Mouse (Mus musculus) hindbrain, embryonic 15.5 days (tissue): ENCODE results near the gene Dnaic1. TPM values are rescaled to one million over a fixed set of nuclear protein-coding genes. Genes with fewer than 3 reads are reported as not detected.
"Not testable (repeated sequence)": the region's sequence is repeated elsewhere in the genome, so short reads cannot be mapped to it uniquely, and the experiment has no call there.

Experiments used
- ATAC-seq: fragments of 200-750 bp; cut with Nextera tagmentation; 2 replicates; pipeline ENCODE4 v1.8.0; 2017; ENCODE audit warnings: low read depth, moderate number of reproducible peaks, moderate TSS enrichment; ENCODE audit not compliant: low FRiP score
- H3K27ac ChIP-seq: fragments of 300-500 bp; sonication (generic); replicated peaks from 2 replicates; pipeline ENCODE4 v1.5.1; 2015; ENCODE audit warnings: mild to moderate bottlenecking, inconsistent platforms
- H3K27me3 ChIP-seq: fragments of 300-500 bp; sonication (generic); 2 replicates; pipeline ENCODE4 v1.6.1; 2015; ENCODE audit warnings: control low read depth, inconsistent platforms
- H3K36me3 ChIP-seq: fragments of 300-500 bp; sonication (generic); 2 replicates; pipeline ENCODE4 v1.6.1; 2015; ENCODE audit warnings: control low read depth, inconsistent platforms
- H3K4me1 ChIP-seq: fragments of 300-500 bp; sonication (generic); replicated peaks from 2 replicates; pipeline ENCODE4 v1.6.1; 2015; ENCODE audit warnings: control low read depth, inconsistent platforms
- H3K4me2 ChIP-seq: fragments of 300-500 bp; sonication (generic); 2 replicates; pipeline ENCODE4 v1.6.1; 2015; ENCODE audit warnings: moderate library complexity, mild to moderate bottlenecking, inconsistent platforms
- H3K4me3 ChIP-seq: fragments of 300-500 bp; sonication (generic); 2 replicates; pipeline ENCODE4 v1.5.1; 2015; ENCODE audit warnings: mild to moderate bottlenecking, inconsistent platforms
- H3K9ac ChIP-seq: fragments of 300-500 bp; sonication (generic); 2 replicates; pipeline ENCODE4 v1.6.1; 2015; ENCODE audit warnings: inconsistent platforms
- H3K9me3 ChIP-seq: fragments of 300-500 bp; sonication (generic); 2 replicates; pipeline ENCODE4 v1.6.1; 2016; ENCODE audit warnings: control low read depth, inconsistent platforms
- WGBS: fragments of 180-500 bp; shearing (Covaris S2); methylation state at CpG from one replicate; pipeline ENCODE4 v1.1.7; 2015; 5-methylcytosine and 5-hydroxymethylcytosine counted together
- polyA plus RNA-seq: library from polyadenylated mRNA; unstranded; fragments of >200 nt; fragmentation: Nextera tagmentation; extraction: Ambion mirVana; gene quantifications from 2 replicates; pipeline ENCODE4 v1.2.1, GENCODE M21; 2015

Gene Dnaic1
- polyA plus RNA-seq, 1 experiment from 2014 or later: 2.6 TPM

GRCm38 (mm10) chr4:41673186-41673585 is 103.6 kb downstream of the Dnaic1 start:
- Histone ChIP-seq H3K27me3 (no peaks in the 10 kb centered on the region), H3K36me3 (no peaks in the 10 kb centered on the region), H3K27ac (no peak overlapping the region), H3K4me2 (no peak overlapping the region), H3K4me3 (no peak overlapping the region), H3K9me3 (no peaks in the 10 kb centered on the region), H3K9ac (no peak overlapping the region), H3K4me1 (peaks cover 61% of the 10 kb centered on the region)
- 39% methylated on average over 19 of the region's 19 CpGs for WGBS
- no peak for ATAC-seq

DNA sequence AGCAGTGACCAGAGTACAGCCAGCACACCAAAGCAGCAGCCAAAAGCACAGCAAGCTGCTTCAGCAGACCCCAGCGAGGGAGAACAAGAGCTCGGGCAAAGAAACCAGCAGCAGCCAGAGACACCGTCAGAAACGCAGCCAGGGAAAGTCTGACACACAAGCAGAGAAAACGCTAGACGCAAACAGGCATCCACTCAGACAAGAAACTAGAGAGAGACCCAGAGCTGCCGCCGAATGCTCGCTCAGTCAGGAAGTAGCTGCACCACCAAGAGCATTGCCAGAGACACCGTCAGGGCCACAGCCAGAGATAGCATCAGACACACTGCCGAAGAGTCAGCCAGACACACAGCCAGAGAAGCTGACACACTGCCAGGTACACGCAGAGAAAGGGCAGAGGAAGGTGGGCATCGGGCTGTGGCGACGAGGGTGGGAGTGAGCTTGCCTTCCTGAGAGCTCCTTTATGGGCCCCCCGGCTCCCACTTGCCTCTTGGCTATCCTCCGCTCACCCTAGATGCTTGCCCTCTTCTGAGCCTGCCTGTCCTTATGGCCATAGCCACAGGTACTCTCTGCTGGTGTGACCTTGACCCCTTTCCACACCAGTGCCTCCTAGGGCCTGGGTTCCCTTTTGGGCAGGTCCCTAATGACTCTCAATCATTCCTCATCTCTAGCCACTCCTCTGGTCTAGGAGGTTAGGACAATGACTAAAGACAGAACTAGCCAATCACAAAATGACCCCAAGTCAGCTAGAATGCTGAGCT is 106.9 kb downstream of the Dnaic1 start:
- Histone ChIP-seq H3K27me3 (no peaks in the 10 kb centered on the region), H3K4me3 (no peak overlapping the region), H3K4me1 (peaks cover 83% of the 10 kb centered on the region), H3K36me3 (no peaks in the 10 kb centered on the region), H3K9me3 (no peaks in the 10 kb centered on the region), H3K27ac (peak overlapping the region; percentile 60), H3K9ac (no peak overlapping the region; the same call in 1 of the 2 replicates), H3K4me2 (peak overlapping the region; percentile 7; the same call in 1 of the 2 replicates)
- WGBS: 55% methylated on average over 17 of the region's 17 CpGs
- ATAC-seq: no peak

DNA sequence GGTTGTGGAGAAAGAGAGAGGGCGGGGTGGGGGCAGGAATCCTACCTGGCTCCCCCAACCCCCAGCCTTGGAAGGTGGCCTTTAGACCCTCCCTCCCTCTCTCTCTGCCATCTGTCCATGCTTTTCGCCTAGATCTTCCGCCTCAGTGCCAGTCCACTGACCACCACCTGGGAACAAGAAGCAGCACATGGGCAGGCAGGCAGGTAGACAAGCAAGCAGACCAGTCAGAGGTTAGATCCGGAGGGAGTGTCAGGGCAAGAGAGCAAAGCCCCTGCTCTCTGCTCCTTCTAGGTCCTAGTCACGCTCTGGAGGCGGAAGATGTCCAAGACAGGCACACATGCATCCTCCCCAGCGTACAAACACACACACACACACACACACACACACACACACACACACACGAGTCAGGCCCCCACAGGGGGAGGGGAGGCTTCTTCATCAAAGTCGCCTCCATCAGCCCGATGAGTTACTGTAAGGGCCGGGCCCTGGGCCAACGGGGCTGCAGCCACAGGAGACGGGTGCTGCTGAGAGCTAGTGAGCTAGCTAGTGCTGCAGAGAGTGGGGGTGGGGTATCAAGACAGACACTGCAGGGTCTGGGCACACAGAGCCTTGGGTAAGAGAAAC is 107.5 kb downstream of the Dnaic1 start:
- Histone ChIP-seq H3K9ac (no peak overlapping the region), H3K4me2 (0 out of 2 replicates have a peak overlapping the region, but pooled peaks have one; percentile 7), H3K4me3 (no peak overlapping the region), H3K36me3 (no peaks in the 10 kb centered on the region), H3K27me3 (no peaks in the 10 kb centered on the region), H3K27ac (peak overlapping the region; percentile 29), H3K9me3 (no peaks in the 10 kb centered on the region), H3K4me1 (peaks cover 80% of the 10 kb centered on the region)
- ATAC-seq: peak; percentile 64
- WGBS: 36% methylated on average over 13 of the region's 13 CpGs

- Histone ChIP-seq H3K9ac (no peak overlapping the region), H3K27me3 (no peaks in the 10 kb centered on the region), H3K4me2 (no peak overlapping the region), H3K9me3 (no peaks in the 10 kb centered on the region), H3K4me1 (peaks cover 72% of the 10 kb centered on the region), H3K27ac (peak overlapping the region; percentile 25; the same call in 1 of the 2 replicates), H3K36me3 (no peaks in the 10 kb centered on the region), H3K4me3 (no peak overlapping the region)
- no peak for ATAC-seq
- WGBS: 75% methylated on average over 6 of the region's 6 CpGs
Measured at GRCm38 (mm10) chr4:41678863-41679262, 109.3 kb downstream of the Dnaic1 start.

- Histone ChIP-seq H3K9me3 (no peaks in the 10 kb centered on the region), H3K9ac (no peak overlapping the region), H3K36me3 (no peaks in the 10 kb centered on the region), H3K4me3 (no peak overlapping the region), H3K27ac (peak overlapping the region; percentile 25; the same call in 1 of the 2 replicates), H3K4me2 (no peak overlapping the region), H3K27me3 (no peaks in the 10 kb centered on the region), H3K4me1 (peaks cover 74% of the 10 kb centered on the region)
- peak; percentile 23; the same call in 1 of the 2 replicates for ATAC-seq
- whole genome bisulfite sequencing: 67% methylated on average over 1 of the region's 2 CpGs
Measured at GRCm38 (mm10) chr4:41679291-41679690, 109.7 kb downstream of the Dnaic1 start.

GRCm38 (mm10) chr4:41681176-41681575 is 111.6 kb downstream of the Dnaic1 start:
- Histone ChIP-seq H3K27me3 (no peaks in the 10 kb centered on the region), H3K4me1 (peaks cover 63% of the 10 kb centered on the region), H3K4me3 (no peak overlapping the region), H3K27ac (no peak overlapping the region), H3K36me3 (no peaks in the 10 kb centered on the region), H3K9me3 (no peaks in the 10 kb centered on the region), H3K4me2 (no peak overlapping the region), H3K9ac (no peak overlapping the region)
- no peak for ATAC-seq
- 42% methylated on average over 4 of the region's 4 CpGs for WGBS

GRCm38 (mm10) chr4:41681947-41682346 is 112.4 kb downstream of the Dnaic1 start:
- Histone ChIP-seq H3K4me3 (no peak overlapping the region), H3K4me2 (no peak overlapping the region), H3K27me3 (no peaks in the 10 kb centered on the region), H3K9ac (no peak overlapping the region), H3K36me3 (no peaks in the 10 kb centered on the region), H3K9me3 (no peaks in the 10 kb centered on the region), H3K27ac (no peak overlapping the region; the same call in 1 of the 2 replicates), H3K4me1 (peaks cover 55% of the 10 kb centered on the region)
- no peak for ATAC-seq
- WGBS: 63% methylated on average over 10 of the region's 10 CpGs

GRCm38 (mm10) chr4:41682789-41683188 is 113.2 kb downstream of the Dnaic1 start:
- no peak for ATAC-seq
- H3K9ac ChIP-seq: 0 out of 2 replicates have a peak overlapping the region, but pooled peaks have one; percentile 2
- no peaks in the 10 kb centered on the region for H3K36me3 ChIP-seq
- WGBS: 31% methylated on average over 6 of the region's 6 CpGs
- peaks cover 46% of the 10 kb centered on the region for H3K4me1 ChIP-seq
- no peak overlapping the region for H3K4me3 ChIP-seq
- no peaks in the 10 kb centered on the region for H3K27me3 ChIP-seq
- H3K9me3 ChIP-seq: no peaks in the 10 kb centered on the region
- H3K27ac ChIP-seq: no peak overlapping the region; the same call in 1 of the 2 replicates
- peak overlapping the region; percentile 48 for H3K4me2 ChIP-seq

- Histone ChIP-seq H3K4me3 (peak overlapping the region; percentile 27; the same call in 1 of the 2 replicates), H3K4me2 (peak overlapping the region; percentile 48), H3K4me1 (peaks cover 43% of the 10 kb centered on the region)
- H3K27me3 ChIP-seq, H3K27ac ChIP-seq, H3K36me3 ChIP-seq, H3K9ac ChIP-seq, H3K9me3 ChIP-seq: not testable (repeated sequence)
- 3% methylated on average over 8 of the region's 27 CpGs for WGBS
- peak; percentile 40 for ATAC-seq
Measured at GRCm38 (mm10) chr4:41683303-41683702, 113.7 kb downstream of the Dnaic1 start.

GRCm38 (mm10) chr4:41684131-41684930 is 114.8 kb downstream of the Dnaic1 start:
- H3K36me3 ChIP-seq, H3K27me3 ChIP-seq, H3K9me3 ChIP-seq, H3K9ac ChIP-seq: not testable (repeated sequence)
- WGBS: 3% methylated on average over 24 of the region's 27 CpGs
- Histone ChIP-seq H3K4me1 (peaks cover 37% of the 10 kb centered on the region), H3K4me2 (peak overlapping the region; percentile 45), H3K27ac (peak overlapping the region; percentile 45; the same call in 1 of the 2 replicates), H3K4me3 (peak overlapping the region; percentile 11; the same call in 1 of the 2 replicates)
- ATAC-seq: peak; percentile 29; the same call in 1 of the 2 replicates

GRCm38 (mm10) chr4:41684931-41685453 is 115.4 kb downstream of the Dnaic1 start:
- not testable (repeated sequence) for H3K27me3 ChIP-seq, ATAC-seq, H3K9ac ChIP-seq, H3K36me3 ChIP-seq, H3K4me3 ChIP-seq, H3K27ac ChIP-seq, H3K9me3 ChIP-seq
- Histone ChIP-seq H3K4me2 (0 out of 2 replicates have a peak overlapping the region, but pooled peaks have one; percentile 45), H3K4me1 (peaks cover 31% of the 10 kb centered on the region)
- WGBS: under 1% methylated on average over 13 of the region's 14 CpGs
